Mouse (Mus musculus): Measurements from ENCODE around the gene Gm9049.
A peak's percentile ranks its signal among the peaks of the same experiment; 100 is the strongest.
"Not testable (repeated sequence)": the region's sequence is repeated elsewhere in the genome, so short reads cannot be mapped to it uniquely, and the experiment has no call there.

Gm9049 gene

GRCm38 (mm10) chr10:118354005-118354404, at the start of gene Gm9049:
TSS of gene Gm9049 (minus strand) at chr10:118354105.
- DNase-seq (ENCODE audit: low read depth, low spot score), result not testable (repeated sequence)

GRCm38 (mm10) chr10:118399917-118400316, 46.0 kb upstream of the Gm9049 start:
- DNase-seq (ENCODE audit: low read depth, low spot score), result no peak

- DNase-seq (ENCODE audit: low read depth, low spot score), result peak; percentile 82
Measured at GRCm38 (mm10) chr10:118370443-118370842, 16.5 kb upstream of the Gm9049 start.

- no peak for DNase-seq (ENCODE audit: low read depth, low spot score)
Measured at GRCm38 (mm10) chr10:118369518-118369917, 15.6 kb upstream of the Gm9049 start.

- not testable (repeated sequence) for DNase-seq (ENCODE audit: low read depth, low spot score)
Measured at GRCm38 (mm10) chr10:118348579-118348978, 5.3 kb downstream of the Gm9049 start, which contains the start of gene Gm9048. TSS of gene Gm9048 (minus strand) at chr10:118348679.

GRCm38 (mm10) chr10:118343155-118343554, 10.8 kb downstream of the Gm9049 start, which contains the start of gene Gm9046:
TSS of gene Gm9046 (minus strand) at chr10:118343255.
- DNase-seq (ENCODE audit: low read depth, low spot score), result not testable (repeated sequence)

- DNase-seq (ENCODE audit: low read depth, low spot score), result not testable (repeated sequence)
Measured at GRCm38 (mm10) chr10:118337731-118338130, 16.2 kb downstream of the Gm9049 start, which contains the start of gene Gm9045. TSS of gene Gm9045 (minus strand) at chr10:118337831.

GRCm38 (mm10) chr10:118332308-118332707, 21.6 kb downstream of the Gm9049 start, which contains the start of gene Gm9044:
TSS of gene Gm9044 (minus strand) at chr10:118332408.
- DNase-seq (ENCODE audit: low read depth, low spot score), result not testable (repeated sequence)

GRCm38 (mm10) chr10:118326869-118327268, 27.0 kb downstream of the Gm9049 start, which contains the start of gene Gm9040:
TSS of gene Gm9040 (minus strand) at chr10:118326969.
- DNase-seq (ENCODE audit: low read depth, low spot score), result not testable (repeated sequence)

- no peak for DNase-seq (ENCODE audit: low read depth, low spot score)
Measured at GRCm38 (mm10) chr10:118319024-118319423, 34.9 kb downstream of the Gm9049 start.

- not testable (repeated sequence) for DNase-seq (ENCODE audit: low read depth, low spot score)
Measured at GRCm38 (mm10) chr10:118302133-118302532, 51.8 kb downstream of the Gm9049 start.

Data from forelimb bud, embryonic 11.5 days (tissue).